Mouse (Mus musculus) inflammation-experienced regulatory T-cells, adult 6 months (primary cell): Measurements from ENCODE around the gene Cadps2. TPM values are rescaled to one million over a fixed set of nuclear protein-coding genes. Genes with fewer than 3 reads are reported as not detected.

Source experiments
- ATAC-seq: one replicate; pipeline ENCODE4 v1.8.0; 2017
- polyA plus RNA-seq, 3 experiments: library from polyadenylated mRNA; unstranded; fragments of 100-300 nt; shearing (Covaris generic); gene quantifications; one replicate each; pipeline ENCODE4 v1.2.1; 2017

Gene Cadps2
- polyA plus RNA-seq, 3 experiments from 2014 or later: not detected

GRCm38 (mm10) chr6:23353480-23353879, 485.7 kb downstream of the Cadps2 start:
- ATAC-seq: no peak

GRCm38 (mm10) chr6:23337411-23338063, 501.7 kb downstream of the Cadps2 start:
- no peak for ATAC-seq

- no peak for ATAC-seq
Measured at GRCm38 (mm10) chr6:23314945-23315344, 524.3 kb downstream of the Cadps2 start.

- no peak for ATAC-seq
Measured at GRCm38 (mm10) chr6:23314291-23314690, 524.9 kb downstream of the Cadps2 start.

- ATAC-seq: no peak
Measured at GRCm38 (mm10) chr6:23306046-23306445, 533.2 kb downstream of the Cadps2 start.

- ATAC-seq: no peak
Measured at GRCm38 (mm10) chr6:23298596-23298995, 540.6 kb downstream of the Cadps2 start.

- no peak for ATAC-seq
Measured at GRCm38 (mm10) chr6:23294685-23295084, 544.5 kb downstream of the Cadps2 start.

GRCm38 (mm10) chr6:23288752-23289151, 550.5 kb downstream of the Cadps2 start:
- ATAC-seq: no peak

- ATAC-seq: no peak
Measured at GRCm38 (mm10) chr6:23281514-23281820, 557.8 kb downstream of the Cadps2 start.

GRCm38 (mm10) chr6:23280811-23281513, 558.3 kb downstream of the Cadps2 start:
- ATAC-seq: no peak

- no peak for ATAC-seq
Measured at GRCm38 (mm10) chr6:23273483-23273882, 565.7 kb downstream of the Cadps2 start.

- no peak for ATAC-seq
Measured at GRCm38 (mm10) chr6:23272979-23273378, 566.2 kb downstream of the Cadps2 start.

GRCm38 (mm10) chr6:23272542-23272941, 566.7 kb downstream of the Cadps2 start:
- no peak for ATAC-seq

- ATAC-seq: no peak
Measured at GRCm38 (mm10) chr6:23260738-23261050, 578.5 kb downstream of the Cadps2 start.

GRCm38 (mm10) chr6:23260016-23260737, 579.0 kb downstream of the Cadps2 start:
- no peak for ATAC-seq

GRCm38 (mm10) chr6:23257981-23258380, 581.2 kb downstream of the Cadps2 start:
- no peak for ATAC-seq

GRCm38 (mm10) chr6:23255161-23255560, 584.1 kb downstream of the Cadps2 start:
- no peak for ATAC-seq

GRCm38 (mm10) chr6:23254644-23255043, 584.6 kb downstream of the Cadps2 start:
- ATAC-seq: no peak

GRCm38 (mm10) chr6:23253353-23254311, 585.6 kb downstream of the Cadps2 start:
- no peak for ATAC-seq

GRCm38 (mm10) chr6:23252196-23253135, 586.8 kb downstream of the Cadps2 start:
- ATAC-seq: no peak

GRCm38 (mm10) chr6:23251431-23251830, 587.8 kb downstream of the Cadps2 start:
- no peak for ATAC-seq
